ENCODE assay signal across 23 mouse cellular contexts in genomic region chr4:105376591-105376990, GRCm38 (mm10).
DNase-seq lines count a peak whose midpoint lies in the region; ATAC-seq lines count a peak whose summit lies in the region.
"Had no signal": no experiment of that assay in that cellular context is flagged by ENCODE, and none has a peak within 500 bp of the region (broad histone marks: within the 10 kb centered on the region; RNA-seq: fewer than 3 reads in every experiment).

No protein-coding gene starts in this region.

- DNase-seq in hindbrain, embryonic 11.5 days (ENCODE audit: low spot score): peak; percentile 42
- DNase-seq in embryo, embryonic 10 days (ENCODE audit: low spot score): peak; percentile 56
- peak; percentile 60 for DNase-seq in embryo, embryonic 11 days
- DNase-seq in limb, embryonic 10.5 days (ENCODE audit: low spot score): peak; percentile 64
- DNase-seq in urinary bladder, adult 2 months (ENCODE audit: low spot score): no peak
- DNase-seq: adrenal gland, adult 8-10 months; cerebellum, adult 11 months; cerebellum, postnatal 10 days; gastrocnemius, postnatal 14 days; heart, postnatal 14 days; kidney, adult 18-20 months; kidney, postnatal 10 days; lung, postnatal 4 days; right cerebral cortex, postnatal 14 days; spleen, adult 18-20 months; thymus, postnatal 4 days had no signal

- peaks cover 4% of the 10 kb centered on the region; the same call in 1 of the 2 replicates for H3K4me1 ChIP-seq in hindbrain, embryonic 11.5 days (replicated peaks; ENCODE audit: control insufficient read depth, insufficient read depth, low read length)
- H3K4me1 ChIP-seq in hindbrain, embryonic 16.5 days (ENCODE audit: control insufficient read depth, insufficient read depth, low read depth, low read length): peaks cover 4% of the 10 kb centered on the region; the same call in 1 of the 2 replicates
- peaks cover 38% of the 10 kb centered on the region for H3K4me1 ChIP-seq in limb, embryonic 10.5 days

- H3K9me3 ChIP-seq in hindbrain, embryonic 11.5 days (ENCODE audit: control insufficient read depth, low read length): no peaks in the 10 kb centered on the region
- no peaks in the 10 kb centered on the region for H3K9me3 ChIP-seq in hindbrain, embryonic 16.5 days (ENCODE audit: control insufficient read depth, low read length)
- no peaks in the 10 kb centered on the region for H3K9me3 ChIP-seq in limb, embryonic 10.5 days (replicated peaks)
- H3K9me3 ChIP-seq: lung, embryonic 15.5 days had no signal

- H3K27me3 ChIP-seq in hindbrain, embryonic 11.5 days (ENCODE audit: control insufficient read depth, insufficient read depth, low read length): no peaks in the 10 kb centered on the region
- no peaks in the 10 kb centered on the region for H3K27me3 ChIP-seq in hindbrain, embryonic 16.5 days (replicated peaks; ENCODE audit: control insufficient read depth, insufficient read depth, low read length)
- H3K27me3 ChIP-seq in limb, embryonic 10.5 days (ENCODE audit: low read depth, poor library complexity, severe bottlenecking): no peaks in the 10 kb centered on the region
- H3K27me3 ChIP-seq: lung, embryonic 15.5 days had no signal

- H3K9ac ChIP-seq in hindbrain, embryonic 11.5 days (ENCODE audit: low read depth, low read length): no peak overlapping the region
- H3K9ac ChIP-seq in hindbrain, embryonic 16.5 days (ENCODE audit: low read depth, low read length): no peak overlapping the region
- H3K9ac ChIP-seq: lung, embryonic 15.5 days had no signal

- WGBS in hindbrain, embryonic 11.5 days: 38% methylated on average over 5 of the region's 5 CpGs
- 39% methylated on average over 5 of the region's 5 CpGs for WGBS in hindbrain, embryonic 16.5 days
- 12% methylated on average over 5 of the region's 5 CpGs for WGBS in limb, embryonic 10.5 days

- no peak overlapping the region for H3K4me3 ChIP-seq in hindbrain, embryonic 11.5 days (ENCODE audit: low read depth, low read length)
- no peak overlapping the region for H3K4me3 ChIP-seq in hindbrain, embryonic 16.5 days (ENCODE audit: low read length)
- no peak overlapping the region for H3K4me3 ChIP-seq in limb, embryonic 10.5 days
- H3K4me3 ChIP-seq: lung, embryonic 15.5 days had no signal

- H3K27ac ChIP-seq in hindbrain, embryonic 11.5 days (ENCODE audit: low read depth, low read length): peak overlapping the region; percentile 24; the same call in 1 of the 2 replicates
- H3K27ac ChIP-seq in hindbrain, embryonic 16.5 days (ENCODE audit: low read depth, low read length): no peak overlapping the region
- peak overlapping the region; percentile 81 for H3K27ac ChIP-seq in limb, embryonic 10.5 days

- H3K36me3 ChIP-seq in hindbrain, embryonic 11.5 days (ENCODE audit: control insufficient read depth, insufficient read depth, low read length): no peaks in the 10 kb centered on the region
- H3K36me3 ChIP-seq in hindbrain, embryonic 16.5 days (ENCODE audit: control insufficient read depth, insufficient read depth, low read length): no peaks in the 10 kb centered on the region
- H3K36me3 ChIP-seq in limb, embryonic 10.5 days: no peaks in the 10 kb centered on the region
- H3K36me3 ChIP-seq: lung, embryonic 15.5 days had no signal

- no peak; the same call in 1 of the 2 replicates for ATAC-seq in hindbrain, embryonic 11.5 days (ENCODE audit: low FRiP score)
- no peak for ATAC-seq in hindbrain, embryonic 16.5 days
- ATAC-seq in frontal cortex, adult (ENCODE audit: low TSS enrichment): no peak
- ATAC-seq in activated CD4-positive, CD25-positive, alpha-beta regulatory T cell, adult 4 months: no peak

- H3K4me2 ChIP-seq in hindbrain, embryonic 11.5 days (replicated peaks; ENCODE audit: low read depth, low read length): no peak overlapping the region
- no peak overlapping the region for H3K4me2 ChIP-seq in hindbrain, embryonic 16.5 days (ENCODE audit: low read length)
- H3K4me2 ChIP-seq: heart, embryonic 11.5 days; liver, embryonic 11.5 days; lung, embryonic 15.5 days; midbrain, embryonic 11.5 days had no signal
